Mouse (Mus musculus) leukemia stem cell, adult 10-12 weeks (primary cell): Measurements from ENCODE around the gene Gzmf. TPM values are rescaled to one million over a fixed set of nuclear protein-coding genes. Genes with fewer than 3 reads are reported as not detected.

ENCODE experiments used
- polyA plus RNA-seq: library from polyadenylated mRNA; stranded (reverse); fragments of >175 nt; gene quantifications from 2 replicates; pipeline ENCODE4 v1.2.3, GENCODE M21; 2012; ENCODE audit warnings: low replicate concordance

Gzmf gene
- polyA plus RNA-seq: not detected in 2 replicates

GRCm38 (mm10) chr14:56211317-56211716, at the start of gene Gzmf:
TSS of gene Gzmf (minus strand) at chr14:56211417.

GRCm38 (mm10) chr14:56234556-56234955, 23.3 kb upstream of the Gzmf start, which contains the start of gene Gzmc:
TSS of gene Gzmc (minus strand) at chr14:56234656.

GRCm38 (mm10) chr14:56174499-56174898, 36.7 kb downstream of the Gzmf start, which contains the start of gene Gzmn:
TSS of gene Gzmn (minus strand) at chr14:56174599.

GRCm38 (mm10) chr14:56159479-56159878, 51.7 kb downstream of the Gzmf start, which contains the start of gene Gzmg:
TSS of gene Gzmg (minus strand) at chr14:56159579.

Other genes with a start within 250 kb of the Gzmf start
- 0.35 TPM in 1 of 2 replicates, not detected in the other for gene Mcpt1, start 193.4 kb downstream of the Gzmf start, polyA plus RNA-seq
- not detected in 2 replicates for gene Mcpt9, start 180.9 kb downstream of the Gzmf start, polyA plus RNA-seq
- gene Mcpt2, start 169.4 kb downstream of the Gzmf start, polyA plus RNA-seq: not detected in 2 replicates
- gene Mcpt4, start 149.1 kb downstream of the Gzmf start, polyA plus RNA-seq: 0.75 TPM in 1 of 2 replicates, not detected in the other
- gene Mcpt8, start 126.1 kb downstream of the Gzmf start, polyA plus RNA-seq: 0.30 and 0.51 TPM in 2 replicates
- gene Ctsg, start 108.8 kb downstream of the Gzmf start, polyA plus RNA-seq: 0.55 and 0.97 TPM in 2 replicates
- gene Gzme, start 90.8 kb downstream of the Gzmf start, polyA plus RNA-seq: not detected in 2 replicates
- gene Gzmd, start 78.8 kb downstream of the Gzmf start, polyA plus RNA-seq: not detected in 2 replicates
- not detected in 2 replicates for gene Gzmg, start 51.8 kb downstream of the Gzmf start, polyA plus RNA-seq
- gene Gzmn, start 36.8 kb downstream of the Gzmf start, polyA plus RNA-seq: not detected in 2 replicates
- not detected in 2 replicates for gene Gzmc, start 23.2 kb upstream of the Gzmf start, polyA plus RNA-seq
- gene Gzmb, start 50.8 kb upstream of the Gzmf start, polyA plus RNA-seq: 0.20 and 0.52 TPM in 2 replicates
- not detected in 2 replicates for gene Atp12a, start 153.7 kb upstream of the Gzmf start, polyA plus RNA-seq
- 0.93 TPM in 1 of 2 replicates, not detected in the other for gene Rnf17, start 191.2 kb upstream of the Gzmf start, polyA plus RNA-seq